Mouse (Mus musculus): ENCODE measurements around the gene Trim11.

Trim11 gene

GRCm38 (mm10) chr11:59026411-59026810, 48.5 kb downstream of the Trim11 start:
- DNase-seq (ENCODE audit: low spot score) = no peak

- DNase-seq (ENCODE audit: low spot score) = no peak
Measured at GRCm38 (mm10) chr11:59029003-59029402, 51.1 kb downstream of the Trim11 start.

All from ovary, postnatal 36 days (tissue).